Mouse (Mus musculus) liver, embryonic 11.5 days (tissue): ENCODE data around the gene Sigirr. TPM values are rescaled to one million over a fixed set of nuclear protein-coding genes. Genes with fewer than 3 reads are reported as not detected.
A peak's percentile ranks its signal among the peaks of the same experiment; 100 is the strongest.

Experiments used
- ATAC-seq: fragments of 200-750 bp; cut with Nextera tagmentation; replicated peaks from 2 replicates; pipeline ENCODE4 v1.8.0; 2017; ENCODE audit warnings: moderate number of reproducible peaks, mild to moderate bottlenecking, moderate TSS enrichment, moderate library complexity; ENCODE audit not compliant: low FRiP score
- DNase-seq: peaks from one replicate; pipeline ENCODE4 v3.0.0-alpha.2; 2017; ENCODE audit warnings: low spot score
- H3K27ac ChIP-seq: fragments of 300-500 bp; sonication (generic); 2 replicates; pipeline ENCODE4 v1.5.1; 2014; ENCODE audit warnings: mild to moderate bottlenecking, low read depth, low read length, control low read depth
- H3K27me3 ChIP-seq: fragments of 300-500 bp; sonication (generic); replicated peaks from 2 replicates; pipeline ENCODE4 v1.6.1; 2014; ENCODE audit warnings: low read length, mixed read lengths; ENCODE audit not compliant: control insufficient read depth, insufficient read depth
- H3K36me3 ChIP-seq: fragments of 300-500 bp; sonication (generic); 2 replicates; pipeline ENCODE4 v1.6.1; 2014; ENCODE audit warnings: mild to moderate bottlenecking, low read length, moderate library complexity, mixed read lengths; ENCODE audit not compliant: control insufficient read depth, insufficient read depth
- H3K4me1 ChIP-seq: fragments of 300-500 bp; sonication (generic); replicated peaks from 2 replicates; pipeline ENCODE4 v1.6.1; 2014; ENCODE audit warnings: low read length, mixed read lengths; ENCODE audit not compliant: control insufficient read depth, insufficient read depth
- H3K4me2 ChIP-seq: fragments of 300-500 bp; sonication (generic); 2 replicates; pipeline ENCODE4 v1.6.1; 2014; ENCODE audit warnings: mild to moderate bottlenecking, control low read depth, moderate library complexity
- H3K4me3 ChIP-seq: fragments of 300-500 bp; sonication (generic); 2 replicates; pipeline ENCODE4 v1.5.1; 2014; ENCODE audit warnings: low read depth, low read length, control low read depth
- H3K9ac ChIP-seq: fragments of 300-500 bp; sonication (generic); 2 replicates; pipeline ENCODE4 v1.6.1; 2014; ENCODE audit warnings: low read depth, low read length, control low read depth
- H3K9me3 ChIP-seq: fragments of 300-500 bp; sonication (generic); 2 replicates; pipeline ENCODE4 v1.6.1; 2016; ENCODE audit warnings: low read length, inconsistent platforms, mixed read lengths; ENCODE audit not compliant: control insufficient read depth
- WGBS: fragments of 180-500 bp; shearing (Covaris S2); extraction: QIAGEN DNeasy Blood & Tissue Kit; methylation state at CpG from one replicate; pipeline ENCODE4 v1.1.7; 2014; 5-methylcytosine and 5-hydroxymethylcytosine counted together
- polyA plus RNA-seq: library from polyadenylated mRNA; unstranded; fragments of >200 nt; fragmentation: Nextera tagmentation; extraction: Ambion mirVana; gene quantifications from 2 replicates; pipeline ENCODE4 v1.2.1, GENCODE M21; 2014

Sigirr gene
- polyA plus RNA-seq, 1 experiment from 2014 or later = 23.5 TPM

DNA sequence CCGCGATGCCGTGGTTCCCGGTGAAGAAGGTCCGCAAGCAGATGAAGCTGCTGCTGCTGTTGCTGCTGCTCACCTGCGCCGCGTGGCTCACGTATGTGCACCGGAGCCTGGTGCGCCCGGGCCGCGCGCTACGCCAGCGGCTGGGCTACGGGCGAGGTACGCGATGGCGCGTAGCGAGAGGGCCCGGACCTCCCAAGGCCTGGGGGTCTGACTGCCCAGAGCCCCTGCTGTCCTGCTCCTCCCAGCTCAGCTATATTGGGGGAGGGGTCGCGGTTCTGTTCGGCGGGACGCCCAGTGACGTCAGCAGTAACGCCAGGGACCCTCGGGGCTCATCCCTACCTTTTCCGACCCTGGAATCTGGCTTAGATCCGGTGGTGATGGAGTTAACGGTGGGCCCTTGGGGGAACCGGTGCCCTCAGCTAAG is 39.1 kb downstream of the Sigirr start:
- Histone ChIP-seq H3K27me3 (peaks cover 49% of the 10 kb centered on the region), H3K4me3 (peak overlapping the region; percentile 56), H3K4me1 (peaks cover 25% of the 10 kb centered on the region), H3K9me3 (no peaks in the 10 kb centered on the region), H3K4me2 (peak overlapping the region; percentile 79), H3K27ac (no peak overlapping the region), H3K9ac (peak overlapping the region; percentile 58), H3K36me3 (0 out of 2 replicates have a peak, but pooled peaks cover 2% of the 10 kb centered on the region)
- WGBS = 4% methylated on average over 37 of the region's 37 CpGs
- ATAC-seq = 0 out of 2 replicates have a peak, but pooled peaks have one; percentile 4
- no peak for DNase-seq

GRCm38 (mm10) chr7:141060426-141061242 is 39.7 kb downstream of the Sigirr start, which contains the start of gene B4galnt4:
Gene B4galnt4 (plus strand): TSS chr7:141061104.
- WGBS = 1% methylated on average over 68 of the region's 72 CpGs
- Histone ChIP-seq H3K4me2 (peak within 1 kb of the TSS; percentile 79), H3K4me3 (peak within 1 kb of the TSS; percentile 56), H3K27ac (no peak within 1 kb of the TSS), H3K36me3 (0 out of 2 replicates have a peak, but pooled peaks cover 2% of the 10 kb centered on the region), H3K9ac (peak within 1 kb of the TSS; percentile 58), H3K27me3 (peaks cover 49% of the 10 kb centered on the region), H3K4me1 (peaks cover 25% of the 10 kb centered on the region), H3K9me3 (no peaks in the 10 kb centered on the region)
- ATAC-seq (peak; percentile 60), DNase-seq (no peak)

DNA sequence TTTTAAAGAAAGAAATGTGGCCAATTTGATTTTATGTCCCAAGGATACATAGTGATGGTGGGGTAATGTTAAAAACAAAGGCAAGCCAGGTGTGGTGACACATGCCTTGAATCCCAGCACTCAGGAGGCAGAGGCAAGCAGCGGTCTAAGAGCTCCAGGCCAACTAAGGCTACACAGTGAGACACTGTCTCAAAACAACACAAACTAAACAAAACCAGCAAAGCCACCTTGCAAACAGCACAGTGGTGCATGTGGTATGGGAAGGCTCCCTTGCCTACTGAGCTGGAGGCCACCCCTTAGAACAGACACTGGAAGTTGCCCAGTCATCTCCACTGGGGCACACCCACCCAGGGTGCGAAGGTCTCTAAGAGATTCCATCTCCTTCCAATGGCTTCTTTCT is 40.4 kb downstream of the Sigirr start:
- DNase-seq (no peak), ATAC-seq (no peak; the same call in 1 of the 2 replicates)
- Histone ChIP-seq H3K9me3 (no peaks in the 10 kb centered on the region), H3K36me3 (0 out of 2 replicates have a peak, but pooled peaks cover 2% of the 10 kb centered on the region), H3K4me2 (peak overlapping the region; percentile 79), H3K9ac (no peak overlapping the region), H3K4me3 (0 out of 2 replicates have a peak overlapping the region, but pooled peaks have one; percentile 56), H3K4me1 (peaks cover 25% of the 10 kb centered on the region), H3K27me3 (peaks cover 49% of the 10 kb centered on the region), H3K27ac (no peak overlapping the region)
- 60% methylated on average over 2 of the region's 2 CpGs for WGBS

DNA sequence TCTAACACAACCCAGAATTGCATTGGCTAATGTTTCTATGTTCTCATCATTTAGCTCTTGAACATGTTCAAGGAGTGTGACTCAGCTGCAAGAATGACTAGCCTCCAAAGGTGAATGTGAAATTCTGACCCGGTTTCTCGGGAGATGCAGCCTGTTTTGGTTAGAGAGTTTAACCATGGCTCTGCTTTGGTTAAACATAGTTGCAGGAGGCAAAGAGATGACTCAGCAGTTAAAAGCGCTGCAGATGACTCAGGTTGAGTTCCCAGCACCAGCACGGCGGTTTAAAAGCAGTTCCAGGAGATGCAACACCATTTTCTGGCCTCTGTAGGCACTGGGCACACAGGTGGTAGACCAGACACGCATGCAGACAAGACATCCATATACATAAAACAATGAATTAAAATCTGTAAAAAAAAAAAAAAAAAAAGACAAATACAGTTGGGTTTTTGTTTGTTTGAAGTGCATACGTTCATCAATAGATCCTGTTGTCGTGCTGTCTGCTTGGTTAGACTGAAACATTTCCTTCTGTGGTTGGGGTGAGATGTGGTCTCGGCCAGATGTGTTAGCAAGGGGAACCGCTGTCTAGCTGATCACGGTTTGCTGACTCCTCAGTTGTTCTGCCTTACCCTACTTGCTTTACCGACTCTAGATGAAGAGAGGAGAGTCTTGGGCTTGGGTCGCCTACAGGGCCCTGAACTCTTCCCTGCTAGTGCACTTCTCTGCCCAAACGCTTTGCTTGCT is 41.6 kb downstream of the Sigirr start:
- H3K27ac ChIP-seq = no peak overlapping the region
- ATAC-seq (no peak), DNase-seq (no peak)
- no peaks in the 10 kb centered on the region for H3K36me3 ChIP-seq
- H3K4me1 ChIP-seq = peaks cover 19% of the 10 kb centered on the region
- WGBS = 74% methylated on average over 14 of the region's 14 CpGs
- H3K9ac ChIP-seq = no peak overlapping the region
- no peak overlapping the region for H3K4me3 ChIP-seq
- H3K4me2 ChIP-seq = no peak overlapping the region
- peaks cover 47% of the 10 kb centered on the region for H3K27me3 ChIP-seq
- no peaks in the 10 kb centered on the region for H3K9me3 ChIP-seq

DNA sequence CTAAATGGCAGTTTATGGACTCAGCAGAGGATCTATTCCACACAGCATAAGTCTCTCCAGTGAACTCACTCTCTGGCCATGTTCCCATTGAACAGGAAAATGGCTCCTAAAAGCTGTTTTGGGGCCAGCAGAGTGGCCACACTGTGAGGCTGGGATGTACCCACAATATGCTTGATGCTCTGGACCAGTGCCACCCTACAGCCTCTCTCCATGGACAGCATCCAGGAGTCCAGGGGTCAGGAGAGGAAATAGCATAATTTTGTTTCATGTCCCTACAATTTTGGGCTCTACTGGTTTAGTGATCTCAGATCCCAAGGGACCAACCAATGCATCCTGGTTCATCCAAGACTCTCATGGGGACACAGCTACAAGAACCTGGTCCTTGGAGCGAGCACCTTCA is 42.8 kb downstream of the Sigirr start:
- ATAC-seq (no peak), DNase-seq (no peak)
- Histone ChIP-seq H3K4me1 (peaks cover 13% of the 10 kb centered on the region), H3K9me3 (no peaks in the 10 kb centered on the region), H3K36me3 (no peaks in the 10 kb centered on the region), H3K27ac (no peak overlapping the region), H3K27me3 (peaks cover 47% of the 10 kb centered on the region), H3K9ac (no peak overlapping the region), H3K4me3 (no peak overlapping the region), H3K4me2 (no peak overlapping the region)
- WGBS = 95% methylated on average over 1 of the region's 1 CpGs

DNA sequence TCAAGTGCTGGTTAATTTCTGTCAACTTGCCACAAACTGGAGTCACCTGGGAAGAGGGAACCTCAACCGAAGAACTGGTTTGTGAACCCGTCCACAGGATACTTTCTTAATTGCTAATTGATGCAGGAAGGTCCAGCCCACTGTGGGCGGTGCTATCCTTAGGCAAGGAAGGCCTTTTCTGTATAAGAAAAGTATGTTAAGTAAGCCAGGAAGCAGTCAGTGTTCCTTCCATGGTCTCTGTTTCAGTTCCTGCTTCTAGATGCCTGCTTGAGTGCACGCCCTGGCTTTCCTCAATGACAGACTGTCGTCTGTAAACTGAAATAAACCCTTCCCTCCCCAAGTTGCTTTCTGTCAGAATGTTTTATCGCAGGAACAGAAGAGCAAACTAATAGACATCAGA is 43.4 kb downstream of the Sigirr start:
- Histone ChIP-seq H3K4me2 (no peak overlapping the region), H3K27me3 (peaks cover 43% of the 10 kb centered on the region), H3K9me3 (no peaks in the 10 kb centered on the region), H3K9ac (no peak overlapping the region), H3K4me1 (peaks cover 10% of the 10 kb centered on the region; the same call in 1 of the 2 replicates), H3K27ac (no peak overlapping the region), H3K4me3 (no peak overlapping the region), H3K36me3 (no peaks in the 10 kb centered on the region)
- ATAC-seq (no peak), DNase-seq (no peak)
- WGBS = 81% methylated on average over 6 of the region's 6 CpGs

DNA sequence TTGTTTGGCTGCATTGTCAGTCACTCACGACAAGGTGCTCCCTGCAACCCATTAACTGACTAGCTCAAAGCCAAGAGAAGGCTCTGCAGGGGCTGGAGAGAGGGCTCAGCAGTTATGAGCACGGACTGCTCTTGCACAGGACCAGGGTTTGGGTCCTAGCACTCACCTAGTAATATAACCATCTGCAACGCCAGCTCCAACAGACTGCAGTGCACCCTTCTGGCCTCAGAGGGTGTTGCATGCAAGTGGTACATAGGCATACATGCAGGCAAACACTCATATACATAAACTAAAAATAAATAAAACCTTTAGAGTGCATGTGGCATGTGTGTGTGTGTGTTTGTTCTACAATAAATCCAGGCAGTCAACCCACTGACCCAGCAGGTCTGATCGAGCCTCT is 44.6 kb downstream of the Sigirr start:
- no peak overlapping the region for H3K4me2 ChIP-seq
- H3K9me3 ChIP-seq = no peaks in the 10 kb centered on the region
- H3K4me3 ChIP-seq = no peak overlapping the region
- H3K27me3 ChIP-seq = peaks cover 31% of the 10 kb centered on the region
- WGBS = 69% methylated on average over 4 of the region's 4 CpGs
- no peak for ATAC-seq
- peaks cover 6% of the 10 kb centered on the region; the same call in 1 of the 2 replicates for H3K4me1 ChIP-seq
- H3K9ac ChIP-seq = no peak overlapping the region
- H3K27ac ChIP-seq = no peak overlapping the region
- no peaks in the 10 kb centered on the region for H3K36me3 ChIP-seq
- no peak for DNase-seq

GRCm38 (mm10) chr7:141052421-141052820 is 48.0 kb downstream of the Sigirr start:
- Histone ChIP-seq H3K4me2 (no peak overlapping the region), H3K4me3 (no peak overlapping the region), H3K9ac (no peak overlapping the region), H3K9me3 (no peaks in the 10 kb centered on the region), H3K36me3 (no peaks in the 10 kb centered on the region), H3K27ac (no peak overlapping the region), H3K4me1 (peaks cover 10% of the 10 kb centered on the region), H3K27me3 (peaks cover 8% of the 10 kb centered on the region)
- 77% methylated on average over 2 of the region's 2 CpGs for WGBS
- ATAC-seq (no peak), DNase-seq (no peak)
